Mouse (Mus musculus) skeletal muscle tissue, adult 2 months (tissue): ENCODE measurements around the gene Tpm4.

Source experiments
- DNase-seq: peaks from one replicate; pipeline ENCODE4 v3.0.0-alpha.2; 2012; ENCODE audit warnings: low read depth, low spot score

The Tpm4 gene

DNA sequence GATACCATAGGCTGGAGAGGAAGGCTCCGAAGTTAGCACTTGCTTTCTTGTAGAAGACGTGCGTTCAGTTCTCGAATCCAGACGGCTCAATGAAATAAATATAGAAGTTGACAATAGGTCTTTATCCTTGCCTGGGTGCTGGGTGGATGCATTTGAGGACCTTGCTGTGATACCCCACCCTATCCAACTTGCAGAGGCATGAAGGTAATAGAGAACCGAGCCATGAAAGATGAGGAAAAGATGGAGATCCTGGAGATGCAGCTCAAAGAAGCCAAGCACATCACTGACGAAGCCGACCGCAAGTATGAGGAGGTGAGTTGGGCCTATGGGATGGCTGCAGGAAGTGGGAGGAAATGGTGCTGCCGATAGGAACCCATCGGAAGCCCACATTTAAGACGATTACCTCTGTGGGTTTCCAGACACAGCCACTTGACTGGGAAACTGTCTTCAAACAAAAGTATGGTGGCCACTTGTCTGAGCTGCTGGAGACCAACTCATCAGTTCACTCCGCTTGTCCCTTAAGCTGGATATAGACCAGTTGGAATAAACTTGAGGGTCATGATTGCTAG, 8.6 kb downstream of the Tpm4 start:
- DNase-seq = no peak

GRCm38 (mm10) chr8:72144345-72144975, 9.7 kb downstream of the Tpm4 start:
- DNase-seq = no peak

- DNase-seq = no peak
Observed at GRCm38 (mm10) chr8:72145511-72145910, 10.7 kb downstream of the Tpm4 start.

- DNase-seq = no peak
Observed at GRCm38 (mm10) chr8:72146056-72146455, 11.3 kb downstream of the Tpm4 start.

DNA sequence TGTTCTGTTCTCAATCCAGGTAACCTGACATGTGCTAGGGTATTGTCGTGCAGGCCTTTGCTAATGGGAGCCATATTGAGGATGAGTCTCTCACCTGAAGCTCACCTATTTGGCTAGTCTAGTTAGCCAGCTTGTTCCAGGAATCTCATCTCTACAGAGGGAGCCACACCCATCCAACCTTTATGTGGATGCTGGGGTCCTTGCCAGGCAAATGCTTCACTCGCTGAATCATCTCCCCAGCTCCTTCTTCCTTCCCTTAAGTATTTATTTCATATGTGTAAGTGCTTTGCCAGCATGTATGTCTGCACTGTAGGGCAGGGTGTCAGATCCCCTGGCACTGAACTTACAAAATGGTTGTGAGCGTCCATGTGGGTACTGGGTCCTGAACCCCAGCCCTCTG, 11.8 kb downstream of the Tpm4 start:
- DNase-seq = no peak

GRCm38 (mm10) chr8:72147266-72147665, 12.5 kb downstream of the Tpm4 start:
- no peak for DNase-seq

- no peak for DNase-seq
Observed at GRCm38 (mm10) chr8:72149056-72149455, 14.3 kb downstream of the Tpm4 start.

GRCm38 (mm10) chr8:72151418-72152078, 16.8 kb downstream of the Tpm4 start:
- no peak for DNase-seq

DNA sequence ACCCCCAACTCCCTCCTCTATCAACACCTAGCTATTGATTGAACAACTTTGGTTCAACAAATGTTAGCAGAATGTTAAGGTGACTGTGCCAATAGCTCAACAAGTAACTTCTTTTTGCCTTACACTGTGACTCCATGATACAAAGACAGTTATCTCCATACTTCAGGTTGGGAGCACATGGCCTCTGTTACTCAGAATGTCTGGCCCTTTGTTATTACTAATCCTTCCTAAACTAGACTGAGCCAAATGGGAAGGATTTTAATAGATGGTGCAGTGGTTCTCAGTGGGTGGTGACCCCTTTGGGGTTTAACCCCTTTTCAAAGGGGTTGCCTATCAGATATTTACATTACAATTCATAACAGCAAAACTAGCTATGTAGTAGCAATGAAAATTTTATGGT, 18.6 kb downstream of the Tpm4 start:
- DNase-seq = no peak

DNA sequence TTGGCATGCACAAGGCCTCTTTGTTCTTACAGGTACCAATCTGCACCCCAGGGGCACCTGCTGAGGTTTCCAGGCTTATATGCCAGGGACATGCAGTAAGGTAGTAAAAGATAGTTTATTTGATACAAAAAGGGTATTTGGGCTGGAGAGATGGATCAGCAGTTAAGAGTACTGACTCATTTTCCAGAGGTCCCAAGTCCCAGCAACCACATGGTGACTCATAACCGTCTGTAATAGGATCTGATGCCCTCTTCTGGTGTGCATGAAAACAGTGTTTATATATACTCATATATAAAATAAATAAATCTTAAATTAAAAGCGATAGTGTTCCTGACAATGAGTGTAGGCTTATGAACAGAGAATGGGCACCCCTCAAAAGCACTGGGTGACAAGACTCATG, 23.3 kb downstream of the Tpm4 start:
- DNase-seq = no peak

- DNase-seq = no peak
Observed at GRCm38 (mm10) chr8:72158726-72159125, 24.0 kb downstream of the Tpm4 start.

DNA sequence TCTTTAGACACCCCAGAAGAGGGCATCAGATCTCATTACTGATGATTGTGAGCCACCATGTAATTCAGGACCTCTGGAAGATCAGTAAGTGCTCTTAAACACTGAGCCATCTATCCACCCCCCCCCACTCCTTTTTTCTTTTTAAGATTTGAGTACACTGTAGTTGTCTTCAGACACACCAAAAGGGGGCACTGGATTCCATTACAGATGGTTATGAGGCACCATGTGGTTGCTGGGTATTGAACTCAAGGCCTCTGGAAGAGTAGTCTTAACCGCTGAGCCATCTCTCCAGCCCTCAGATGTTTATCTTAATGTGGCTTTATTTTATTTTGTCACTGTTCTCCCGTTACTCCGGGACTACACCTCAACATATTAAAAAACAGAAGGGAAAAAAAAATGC, 25.2 kb downstream of the Tpm4 start:
- no peak for DNase-seq

DNA sequence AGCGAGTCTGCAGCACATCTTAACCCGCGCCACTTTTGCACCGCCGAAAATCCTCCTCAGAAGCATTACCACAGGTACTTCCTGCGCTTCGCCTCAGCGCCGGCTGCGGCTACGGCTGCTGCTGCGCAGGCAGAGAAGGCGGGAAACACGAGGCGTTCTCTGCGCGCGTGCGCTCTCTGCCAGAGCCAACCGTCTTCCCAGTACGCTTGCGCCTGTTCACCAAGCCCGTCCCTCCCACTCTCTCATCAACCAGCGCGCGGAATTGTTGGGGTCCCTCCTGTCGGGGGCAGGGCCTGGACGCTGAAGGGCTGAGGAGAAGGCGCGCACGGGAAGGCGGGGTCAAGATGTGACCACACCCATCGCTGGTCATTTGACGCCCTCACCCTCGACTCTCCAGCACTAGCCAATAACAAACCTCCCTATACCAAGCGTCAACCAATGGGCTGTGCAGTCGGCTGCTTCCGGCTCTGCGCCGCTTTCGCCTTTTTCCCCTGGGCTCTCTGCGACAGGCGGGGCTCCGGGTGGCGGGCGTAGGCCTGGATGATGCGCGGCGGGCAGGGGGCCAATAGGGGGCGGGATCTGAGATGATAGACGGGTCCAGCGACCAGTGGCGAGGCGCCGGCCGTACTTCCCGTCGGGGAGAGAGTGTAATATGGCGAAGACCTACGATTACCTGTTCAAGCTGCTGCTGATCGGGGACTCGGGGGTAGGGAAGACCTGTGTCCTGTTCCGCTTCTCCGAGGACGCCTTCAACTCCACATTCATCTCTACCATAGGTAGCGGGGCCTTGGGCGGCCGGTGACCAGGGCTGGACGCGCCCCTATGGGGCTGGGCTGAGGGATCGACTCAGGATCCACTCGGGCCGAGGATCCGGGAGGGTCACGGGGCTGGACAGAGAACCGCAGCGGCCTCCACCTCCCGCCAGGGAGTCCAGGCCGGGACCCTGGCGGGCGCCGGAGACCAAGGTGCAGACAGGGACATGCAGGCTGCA, 26.2 kb downstream of the Tpm4 start, which contains the start of gene Rab8a:
Gene Rab8a (plus strand): TSS at position 494 of the 991 bp plus-strand sequence.
- peak; percentile 100 for DNase-seq

GRCm38 (mm10) chr8:72162821-72163220, 28.0 kb downstream of the Tpm4 start:
- DNase-seq = no peak

DNA sequence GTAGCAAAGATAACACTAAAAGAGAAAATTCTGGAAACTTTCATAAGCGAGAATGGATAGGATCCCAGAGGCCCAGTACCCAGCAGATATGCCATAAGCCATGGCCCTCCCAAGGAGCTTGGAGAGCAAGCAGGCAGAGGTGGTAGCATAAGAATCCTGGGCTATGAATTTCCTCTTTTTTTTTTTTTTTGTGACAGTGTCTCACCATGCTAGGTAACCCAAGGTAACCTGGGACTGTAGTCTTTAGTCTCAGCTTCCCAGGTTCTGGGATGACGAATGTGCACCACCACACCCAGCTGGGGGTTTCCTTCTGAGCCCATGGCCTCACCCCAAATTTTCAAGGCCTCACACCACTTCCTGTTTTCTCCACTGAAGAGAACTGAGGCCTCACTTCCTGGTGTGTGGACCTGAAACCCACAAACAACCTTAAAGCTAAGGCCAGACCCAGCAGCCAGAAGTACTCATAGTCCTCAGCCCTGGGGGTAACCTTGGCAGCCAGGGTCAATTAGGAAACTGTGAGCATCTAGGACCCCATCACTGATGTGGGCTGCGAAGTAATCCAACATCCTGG, 34.4 kb downstream of the Tpm4 start:
- DNase-seq = peak; percentile 44

DNA sequence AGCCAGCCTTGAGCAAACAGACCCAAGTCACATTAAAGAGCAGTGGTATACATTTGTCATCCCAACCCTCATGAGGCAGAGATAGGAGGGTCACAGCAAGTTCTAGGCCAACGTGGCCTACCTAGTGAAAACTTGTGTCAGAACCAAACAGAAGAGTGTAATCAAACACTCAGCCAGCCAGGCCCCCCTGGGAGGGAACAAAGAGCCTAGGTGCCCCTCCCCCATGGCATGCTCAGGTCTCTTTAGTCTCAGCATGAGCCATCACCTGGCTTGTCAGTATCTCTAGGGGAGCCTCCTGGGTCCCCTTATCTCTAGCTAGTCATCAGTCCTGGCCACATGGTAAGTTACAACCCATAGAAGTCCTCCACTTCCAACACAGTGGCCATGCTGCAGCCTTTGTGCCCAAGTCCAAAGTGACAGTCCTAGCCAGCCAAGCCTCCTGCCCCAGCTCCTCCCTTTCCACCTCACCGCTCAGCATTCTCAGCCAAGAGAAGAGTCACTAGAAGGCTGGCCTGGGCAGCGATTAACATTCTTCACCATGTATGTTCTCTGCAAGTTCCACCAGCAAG, 35.0 kb downstream of the Tpm4 start:
- DNase-seq = no peak

DNA sequence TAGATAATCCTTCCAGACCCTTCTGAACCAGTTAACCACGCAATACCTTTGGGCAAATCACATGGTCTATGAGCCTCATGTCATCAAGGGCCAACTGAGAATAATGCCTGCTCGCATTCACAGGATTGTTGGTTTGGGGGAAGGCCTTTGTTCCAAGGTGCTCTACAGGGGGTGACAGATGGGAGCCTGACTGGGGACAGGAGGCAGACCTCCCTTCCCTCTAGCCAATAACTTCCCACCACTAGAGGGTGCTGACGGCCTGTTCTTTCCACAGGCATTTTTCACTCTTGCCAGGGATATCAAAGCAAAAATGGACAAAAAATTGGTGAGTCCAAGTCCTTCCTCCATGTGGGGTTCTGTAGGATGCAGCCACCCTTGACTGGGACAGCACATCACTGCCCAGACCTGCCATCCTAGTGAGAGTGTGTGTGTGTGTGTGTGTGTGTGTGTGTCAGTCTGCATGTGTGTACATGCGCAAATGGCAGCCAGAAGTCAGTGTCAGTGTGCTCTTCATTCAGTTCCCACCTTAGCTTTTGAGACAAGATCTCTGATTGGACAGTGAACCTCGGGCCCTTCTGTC, 42.7 kb downstream of the Tpm4 start:
- DNase-seq = peak; percentile 47

- no peak for DNase-seq
Observed at GRCm38 (mm10) chr8:72183554-72184202, 48.9 kb downstream of the Tpm4 start.

DNA sequence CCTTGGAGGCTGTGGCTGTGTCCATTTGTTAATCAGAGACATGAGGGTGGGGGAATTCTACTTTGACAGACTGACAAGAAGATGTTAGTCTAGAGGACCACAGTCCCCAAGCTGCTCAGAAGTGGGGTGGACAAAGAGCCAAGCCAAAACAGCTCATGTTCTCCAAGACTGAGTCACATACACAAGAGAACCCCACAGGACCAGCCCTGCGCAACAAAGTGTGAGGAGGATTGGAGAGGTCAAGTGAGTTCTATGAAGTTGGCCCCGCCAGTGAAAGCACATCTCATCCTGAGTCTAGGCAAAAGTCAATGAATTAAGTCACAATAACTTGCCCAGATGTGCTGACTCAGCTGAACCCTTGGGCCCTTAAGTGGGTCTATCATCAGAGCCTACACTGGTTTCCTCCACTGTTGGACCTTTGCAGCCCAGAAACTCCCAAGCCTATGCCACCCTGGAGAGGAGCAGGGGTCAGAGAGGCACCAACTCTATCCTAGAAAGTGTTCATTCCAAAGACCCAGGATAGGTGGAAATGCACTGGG, 53.1 kb downstream of the Tpm4 start:
- peak; percentile 66 for DNase-seq
